Mouse (Mus musculus): Measurements from ENCODE around the gene Unkl.

Unkl gene

GRCm38 (mm10) chr17:25253760-25254159 lies 65.6 kb downstream of the Unkl start:
- no peak for DNase-seq (ENCODE audit: extremely low spot score, low spot score)

DNA sequence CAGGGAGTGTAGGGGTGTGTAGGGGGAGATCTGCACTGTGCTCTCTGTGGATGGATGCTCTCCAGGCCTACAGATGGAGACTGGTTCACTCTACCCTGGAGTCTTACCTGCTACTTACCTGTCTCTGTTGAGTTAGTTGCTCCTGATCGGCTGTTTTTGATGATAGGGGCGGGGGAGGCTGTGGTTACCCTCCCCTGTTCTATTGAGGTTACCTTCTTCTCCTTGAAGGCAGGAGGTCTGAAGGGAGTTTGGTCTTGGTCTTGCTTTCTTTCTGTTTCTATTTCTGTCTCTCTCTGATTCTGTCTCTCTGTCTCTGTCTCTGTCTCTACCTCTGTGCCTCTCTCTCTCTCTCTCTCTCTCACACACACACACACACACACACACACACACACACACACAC lies 66.9 kb downstream of the Unkl start:
- no peak for DNase-seq (ENCODE audit: extremely low spot score, low spot score)

DNA sequence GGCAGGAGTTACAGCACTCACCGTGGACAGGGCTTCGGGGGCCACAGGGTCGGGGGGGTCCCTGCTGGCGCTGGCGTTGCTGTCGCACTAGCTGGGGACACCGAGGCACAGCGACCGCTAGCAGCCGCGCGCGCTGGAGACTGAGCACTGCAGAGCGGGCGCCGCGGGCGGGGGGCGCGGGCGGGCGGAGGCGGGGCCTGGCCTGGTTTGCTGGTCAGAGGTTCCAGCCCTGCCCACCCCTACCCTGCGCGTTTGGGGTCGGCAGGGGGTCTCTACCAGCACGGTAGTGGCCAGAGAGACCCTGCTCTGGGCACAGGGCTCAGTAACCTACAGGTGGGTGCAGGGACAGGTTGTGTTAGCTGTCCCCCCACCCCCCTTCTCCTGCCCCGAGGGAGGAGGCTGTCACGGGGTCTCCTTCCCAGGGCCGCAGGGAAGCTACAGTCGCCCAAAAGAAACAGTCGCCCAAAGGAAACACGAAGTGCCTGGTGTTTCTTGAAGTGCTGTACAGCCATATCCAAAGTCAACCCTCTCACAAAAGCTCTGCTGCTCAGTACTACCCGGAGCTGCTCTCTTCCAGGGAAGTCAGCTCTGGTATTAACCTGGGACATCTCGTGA lies 68.0 kb downstream of the Unkl start, which contains the start of gene Baiap3:
Gene Baiap3, minus strand, starts transcription at position 225 of the 615 bp plus-strand sequence.
- peak; percentile 54 for DNase-seq (ENCODE audit: extremely low spot score, low spot score)

DNA sequence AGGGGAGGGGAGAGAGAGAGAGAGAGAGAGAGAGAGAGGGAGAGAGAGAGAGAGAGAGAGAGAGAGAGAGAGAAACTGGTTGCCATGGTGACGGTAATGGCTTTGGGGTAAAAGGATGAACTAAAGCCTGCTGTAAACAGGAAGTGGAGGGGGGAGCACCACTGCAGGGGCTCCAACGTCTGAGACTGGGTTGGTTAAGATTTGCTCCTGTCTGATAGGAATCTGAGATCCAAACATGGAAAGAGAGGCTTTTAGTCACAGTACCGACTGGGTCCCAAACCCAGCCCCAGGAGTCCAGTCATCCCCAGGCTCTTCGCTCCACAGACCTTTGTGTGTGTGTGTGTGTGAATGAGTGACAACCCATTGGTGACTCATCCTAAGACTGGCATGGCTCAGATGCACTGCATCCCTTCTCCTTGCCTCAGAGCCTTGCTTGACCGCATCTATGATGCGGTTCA lies 69.6 kb downstream of the Unkl start:
- no peak for DNase-seq (ENCODE audit: extremely low spot score, low spot score)

DNA sequence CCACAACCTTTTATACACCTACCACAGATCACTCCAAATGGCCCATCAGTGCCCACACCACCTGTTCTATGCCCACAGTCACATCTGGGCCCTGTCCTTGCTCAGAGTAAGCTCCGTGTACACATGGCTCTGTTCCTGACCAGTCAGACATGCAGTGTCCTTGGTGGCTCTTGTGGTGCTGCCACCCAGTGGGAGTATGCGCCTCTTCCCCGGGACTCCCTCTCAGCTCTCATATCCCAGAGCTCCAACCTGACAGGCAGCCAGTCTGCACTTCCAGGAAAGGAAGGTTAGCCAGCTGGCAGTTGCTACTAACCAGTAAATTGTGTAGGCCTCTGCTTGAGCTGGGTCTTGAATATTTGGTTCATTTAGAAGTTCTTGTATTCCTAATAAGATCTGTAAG lies 76.3 kb downstream of the Unkl start:
- DNase-seq (ENCODE audit: extremely low spot score, low spot score) = no peak

- DNase-seq (ENCODE audit: extremely low spot score, low spot score) = no peak
These were observed 82.7 kb downstream of the Unkl start for GRCm38 (mm10) chr17:25270795-25271335.

DNA sequence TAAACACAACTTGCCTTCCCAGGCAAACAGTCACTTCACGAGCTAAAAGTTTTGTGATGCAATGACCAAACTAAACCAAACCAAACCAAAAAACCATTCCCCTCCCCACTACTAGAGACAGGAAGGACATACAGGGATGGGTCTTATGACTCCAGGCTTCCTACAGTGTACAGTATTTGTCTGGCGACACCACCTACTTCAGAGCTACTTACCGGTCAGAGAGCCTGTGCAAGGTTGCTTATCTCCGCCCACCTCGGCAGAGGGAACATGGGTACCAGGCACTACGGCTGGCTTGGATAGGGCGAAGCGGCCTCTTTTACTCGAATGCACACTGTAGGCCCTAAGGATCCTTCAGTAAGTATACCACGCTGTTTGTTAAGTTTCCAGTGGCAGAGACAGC lies 84.1 kb downstream of the Unkl start:
- no peak for DNase-seq (ENCODE audit: extremely low spot score, low spot score)

DNA sequence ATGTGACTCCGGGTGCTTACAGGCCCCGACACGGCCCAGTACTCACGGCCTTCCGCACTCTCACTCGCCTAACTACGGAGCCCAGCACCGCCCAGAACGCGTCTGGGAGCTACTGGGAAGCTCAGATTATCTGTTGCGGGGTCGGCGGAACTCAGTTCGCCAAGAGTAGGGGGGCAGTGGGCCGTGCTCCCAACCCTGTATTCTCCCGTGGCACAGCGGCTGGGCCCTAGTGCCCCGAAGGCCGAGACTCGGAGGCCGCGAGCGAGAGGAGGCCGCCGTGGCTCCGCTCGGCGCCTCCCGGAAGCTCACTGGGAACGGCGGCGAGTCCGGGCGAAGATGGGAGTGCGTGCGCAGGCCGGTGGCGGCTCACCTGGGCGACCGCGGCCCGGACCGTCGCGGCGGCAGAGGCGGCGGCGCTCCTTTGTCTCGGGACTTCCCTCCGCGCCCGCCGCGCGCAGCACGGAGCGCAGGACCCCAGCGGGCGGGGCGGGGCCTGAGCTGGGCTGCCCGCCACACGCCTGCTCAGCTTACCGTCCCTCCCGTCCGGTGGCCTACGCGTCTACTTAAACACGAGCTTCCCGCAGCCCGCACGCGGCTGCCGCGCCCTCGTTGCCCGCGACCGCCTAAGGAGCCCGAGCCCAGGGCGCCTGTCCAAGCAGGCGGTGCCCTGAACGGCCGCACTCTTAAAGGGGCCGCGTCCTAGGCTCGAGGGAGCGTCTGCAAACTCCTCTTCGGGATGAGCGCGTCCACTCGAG lies 84.9 kb downstream of the Unkl start:
- DNase-seq (ENCODE audit: extremely low spot score, low spot score) = peak; percentile 95

GRCm38 (mm10) chr17:25273706-25274501 lies 85.7 kb downstream of the Unkl start:
- peak; percentile 96 for DNase-seq (ENCODE audit: extremely low spot score, low spot score)

- no peak for DNase-seq (ENCODE audit: extremely low spot score, low spot score)
These were observed 86.6 kb downstream of the Unkl start, which contains the start of gene Ube2i for GRCm38 (mm10) chr17:25274571-25275346. Gene Ube2i, minus strand, starts transcription at chr17:25274622.

- no peak for DNase-seq (ENCODE audit: extremely low spot score, low spot score)
These were observed 87.6 kb downstream of the Unkl start for GRCm38 (mm10) chr17:25275833-25276232.

- DNase-seq (ENCODE audit: extremely low spot score, low spot score) = no peak
These were observed 93.9 kb downstream of the Unkl start for GRCm38 (mm10) chr17:25282133-25282532.

Measured in neural tube, embryonic 10.5 days (tissue).